Mouse (Mus musculus): ENCODE data around the gene Nt5c2. TPM values are rescaled to one million over a fixed set of nuclear protein-coding genes. Genes with fewer than 3 reads are reported as not detected.

Gene Nt5c2
- polyA plus RNA-seq, 1 experiment from 2014 or later: 70.4 TPM

DNA sequence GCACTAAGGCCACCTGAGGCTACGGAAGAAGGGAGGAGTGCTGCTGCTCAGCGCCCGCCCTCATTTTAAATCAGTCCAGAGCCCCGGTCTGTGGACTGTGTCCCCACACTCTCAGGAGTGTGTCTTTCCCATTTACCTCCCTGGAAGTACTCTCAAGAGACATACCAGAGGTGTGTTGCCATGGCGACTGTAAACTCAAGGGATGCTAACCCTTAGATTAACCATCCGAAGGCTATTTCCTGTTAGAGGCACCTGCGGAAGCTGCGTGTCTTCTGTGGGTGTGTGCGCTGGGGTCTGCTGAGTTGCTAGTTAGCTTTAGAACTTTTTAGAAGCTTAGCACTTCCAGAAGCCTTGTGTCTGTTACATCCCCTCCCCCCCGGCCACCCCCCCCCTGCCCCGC lies 145.9 kb downstream of the Nt5c2 start:
- Histone ChIP-seq H3K4me1 (peaks cover 7% of the 10 kb centered on the region), H3K4me2 (no peak overlapping the region), H3K9ac (no peak overlapping the region), H3K27ac (no peak overlapping the region), H3K27me3 (no peaks in the 10 kb centered on the region), H3K36me3 (no peaks in the 10 kb centered on the region), H3K4me3 (no peak overlapping the region), H3K9me3 (no peaks in the 10 kb centered on the region)
- 51% methylated on average over 11 of the region's 11 CpGs for WGBS
- ATAC-seq (ENCODE audit: insufficient number of reproducible peaks, low FRiP score, low TSS enrichment, low read depth): no peak

DNA sequence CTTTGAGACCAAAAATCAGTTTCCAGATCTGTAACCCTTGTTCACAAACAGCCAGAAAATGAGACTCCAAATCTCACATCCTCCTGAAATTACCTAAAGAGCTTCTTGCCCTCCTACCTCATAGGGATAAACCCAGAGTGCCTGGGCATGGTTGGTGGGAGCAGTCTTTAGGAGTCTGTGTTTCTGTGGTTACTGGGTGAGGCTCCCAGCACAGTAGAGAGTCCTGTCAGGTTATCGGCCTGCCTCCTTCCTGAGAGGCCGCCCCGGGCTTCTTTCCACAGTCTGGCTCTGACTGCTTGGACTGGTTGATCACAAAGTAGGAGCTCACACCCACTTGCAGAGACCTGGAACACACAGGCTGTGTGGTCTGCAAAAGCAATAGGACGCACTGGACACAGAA lies 149.6 kb downstream of the Nt5c2 start:
- 77% methylated on average over 4 of the region's 4 CpGs for WGBS
- no peak for ATAC-seq (ENCODE audit: insufficient number of reproducible peaks, low FRiP score, low TSS enrichment, low read depth)

DNA sequence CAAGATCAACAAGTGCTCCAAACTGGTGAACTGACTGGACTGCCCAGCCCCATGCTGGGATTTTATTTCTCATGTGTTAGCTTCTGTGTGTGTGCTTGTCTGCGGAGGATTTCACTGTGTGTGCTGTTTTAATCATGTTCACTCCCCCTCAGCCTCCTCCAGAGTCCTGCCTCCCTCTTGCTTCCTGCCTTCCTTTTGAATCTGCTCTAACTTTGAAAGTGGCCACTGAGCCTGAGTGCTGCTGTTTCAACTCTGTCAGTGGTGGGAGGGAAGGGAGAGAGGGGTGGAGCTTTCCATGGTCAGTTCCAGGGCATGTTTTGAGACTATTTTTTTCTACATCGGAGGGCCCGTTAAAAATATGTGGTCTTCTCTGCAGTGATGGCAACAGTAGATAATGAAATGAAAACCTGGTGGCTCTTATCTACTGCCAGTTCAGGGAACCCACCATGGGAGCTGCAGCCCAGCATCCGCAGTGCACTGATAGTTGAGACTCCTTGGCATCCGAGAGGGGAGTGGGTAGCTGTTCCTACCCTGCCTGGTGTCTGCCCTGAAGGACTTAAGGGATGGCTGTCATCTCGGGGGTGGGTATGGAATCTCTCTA lies 150.1 kb downstream of the Nt5c2 start:
- H3K36me3 ChIP-seq: no peaks in the 10 kb centered on the region
- no peak overlapping the region for H3K9ac ChIP-seq
- no peak overlapping the region for H3K4me2 ChIP-seq
- H3K4me3 ChIP-seq: no peak overlapping the region
- no peak overlapping the region for H3K27ac ChIP-seq
- ATAC-seq (ENCODE audit: insufficient number of reproducible peaks, low FRiP score, low TSS enrichment, low read depth): no peak
- peaks cover 7% of the 10 kb centered on the region for H3K4me1 ChIP-seq
- H3K9me3 ChIP-seq: no peaks in the 10 kb centered on the region
- no peaks in the 10 kb centered on the region for H3K27me3 ChIP-seq
- 56% methylated on average over 6 of the region's 6 CpGs for WGBS

More for the DNA sequence above, 149.6 kb downstream of the Nt5c2 start:
- Histone ChIP-seq H3K9me3 (no peaks in the 10 kb centered on the region), H3K27me3 (no peaks in the 10 kb centered on the region), H3K4me3 (no peak overlapping the region), H3K4me2 (no peak overlapping the region), H3K9ac (no peak overlapping the region), H3K27ac (no peak overlapping the region), H3K36me3 (no peaks in the 10 kb centered on the region), H3K4me1 (peaks cover 7% of the 10 kb centered on the region)

DNA sequence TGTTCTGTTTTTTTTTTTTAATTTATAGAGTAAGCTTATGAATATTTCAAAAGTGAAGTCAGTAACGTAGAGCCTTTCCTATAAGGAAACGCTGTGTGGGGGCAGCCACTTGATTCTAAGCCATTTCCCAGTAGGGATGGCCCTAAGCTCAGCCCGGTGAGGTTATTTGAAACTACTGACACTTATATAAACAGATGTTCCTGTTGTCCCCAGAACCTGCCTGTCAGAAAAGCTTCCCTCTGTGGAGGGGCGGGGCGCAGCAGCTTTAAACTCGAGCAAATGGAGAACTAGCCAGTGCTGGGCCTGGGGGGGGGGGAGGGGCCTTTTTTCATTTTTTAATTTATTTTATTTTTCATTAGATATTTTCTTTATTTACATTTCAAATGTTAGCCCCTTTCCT lies 150.9 kb downstream of the Nt5c2 start:
- no peak for ATAC-seq (ENCODE audit: insufficient number of reproducible peaks, low FRiP score, low TSS enrichment, low read depth)
- Histone ChIP-seq H3K9ac (no peak overlapping the region), H3K9me3 (no peaks in the 10 kb centered on the region), H3K4me2 (no peak overlapping the region), H3K27me3 (no peaks in the 10 kb centered on the region), H3K4me1 (peaks cover 3% of the 10 kb centered on the region), H3K36me3 (0 out of 2 replicates have a peak, but pooled peaks cover 3% of the 10 kb centered on the region), H3K4me3 (no peak overlapping the region), H3K27ac (no peak overlapping the region)
- WGBS: 40% methylated on average over 6 of the region's 6 CpGs

DNA sequence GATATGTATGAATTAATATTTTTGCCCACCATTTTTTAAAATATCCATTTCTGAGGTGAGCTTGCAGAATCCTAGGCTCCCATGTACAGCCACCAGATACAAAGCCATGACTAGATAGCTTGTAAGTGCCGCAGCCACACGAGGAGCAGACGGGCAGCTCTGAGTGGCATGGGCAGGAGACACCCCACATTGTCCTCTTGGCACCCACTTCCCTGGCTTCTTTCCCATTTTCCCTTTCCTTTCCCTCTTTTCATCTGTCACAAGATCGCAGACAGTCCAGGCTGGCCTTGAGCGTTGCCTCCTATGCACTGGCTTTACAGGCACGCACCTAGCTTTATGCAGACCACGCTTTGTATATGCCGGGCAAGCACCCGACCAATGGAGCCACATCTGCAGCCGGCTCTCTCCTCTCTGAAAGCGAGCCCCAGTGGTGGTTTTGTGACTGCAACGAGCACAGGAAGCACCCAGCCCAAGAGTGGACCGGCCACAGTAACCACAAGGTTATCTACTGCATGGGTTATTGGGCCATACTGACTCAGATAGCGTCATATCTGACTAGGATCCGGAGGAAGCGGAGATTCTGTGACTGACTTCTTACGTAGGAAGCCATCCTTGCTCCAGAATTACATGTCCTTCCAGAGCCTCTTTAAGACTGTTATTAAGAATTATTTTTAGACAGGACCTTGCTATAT lies 151.6 kb downstream of the Nt5c2 start:
- no peak overlapping the region for H3K4me2 ChIP-seq
- no peak overlapping the region for H3K27ac ChIP-seq
- H3K36me3 ChIP-seq: 0 out of 2 replicates have a peak, but pooled peaks cover 3% of the 10 kb centered on the region
- H3K4me1 ChIP-seq: no peaks in the 10 kb centered on the region
- no peaks in the 10 kb centered on the region for H3K9me3 ChIP-seq
- no peak overlapping the region for H3K9ac ChIP-seq
- no peak overlapping the region for H3K4me3 ChIP-seq
- 78% methylated on average over 17 of the region's 17 CpGs for whole genome bisulfite sequencing
- H3K27me3 ChIP-seq: no peaks in the 10 kb centered on the region
- ATAC-seq (ENCODE audit: insufficient number of reproducible peaks, low FRiP score, low TSS enrichment, low read depth): no peak

DNA sequence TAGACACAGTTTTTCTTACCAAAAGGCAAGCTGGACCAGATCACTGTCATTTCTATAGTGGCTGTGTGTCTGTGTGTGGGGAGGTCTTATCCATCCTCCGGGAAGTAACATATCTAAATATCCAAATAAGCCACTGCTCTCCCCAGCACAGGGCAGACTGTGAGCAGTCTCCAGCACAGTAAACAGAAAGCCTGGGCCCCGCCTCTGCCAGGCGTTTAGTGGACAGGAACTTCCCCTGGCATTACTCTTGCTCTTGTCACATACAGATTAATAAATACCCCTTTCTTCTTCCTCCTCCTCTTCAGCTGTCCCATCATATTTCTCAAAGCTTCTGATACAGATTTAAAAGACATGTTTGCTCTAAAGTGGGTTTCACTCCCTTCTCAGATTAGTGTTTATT lies 152.4 kb downstream of the Nt5c2 start:
- no peak overlapping the region for H3K27ac ChIP-seq
- no peak for ATAC-seq (ENCODE audit: insufficient number of reproducible peaks, low FRiP score, low TSS enrichment, low read depth)
- no peak overlapping the region for H3K4me3 ChIP-seq
- 0 out of 2 replicates have a peak, but pooled peaks cover 3% of the 10 kb centered on the region for H3K36me3 ChIP-seq
- H3K27me3 ChIP-seq: no peaks in the 10 kb centered on the region
- H3K4me1 ChIP-seq: no peaks in the 10 kb centered on the region
- no peak overlapping the region for H3K4me2 ChIP-seq
- H3K9ac ChIP-seq: no peak overlapping the region
- no peaks in the 10 kb centered on the region for H3K9me3 ChIP-seq
- 50% methylated on average over 3 of the region's 3 CpGs for WGBS

DNA sequence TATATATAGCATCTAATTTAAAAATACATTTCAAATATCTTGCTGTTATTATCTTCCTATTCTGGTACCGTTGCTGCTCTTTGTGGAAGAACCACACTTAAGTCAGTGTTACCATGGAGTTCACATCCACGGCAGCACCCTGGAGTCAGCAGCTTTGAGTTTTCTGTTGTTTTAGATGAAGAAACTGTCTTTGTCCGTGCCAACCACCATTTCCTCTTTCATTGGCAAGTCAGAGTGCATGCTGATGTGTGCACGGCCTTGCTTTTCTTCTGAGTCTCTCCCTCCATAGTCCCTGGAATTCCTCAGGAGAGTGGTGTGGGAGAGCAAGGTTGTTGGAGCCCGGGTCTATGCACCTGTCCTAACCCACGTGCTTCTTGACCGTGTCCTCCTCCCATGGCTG lies 156.8 kb downstream of the Nt5c2 start:
- no peaks in the 10 kb centered on the region for H3K27me3 ChIP-seq
- H3K4me3 ChIP-seq: no peak overlapping the region
- H3K27ac ChIP-seq: no peak overlapping the region
- H3K9me3 ChIP-seq: no peaks in the 10 kb centered on the region
- no peak overlapping the region for H3K4me2 ChIP-seq
- H3K4me1 ChIP-seq: no peaks in the 10 kb centered on the region
- no peak for ATAC-seq (ENCODE audit: insufficient number of reproducible peaks, low FRiP score, low TSS enrichment, low read depth)
- 89% methylated on average over 7 of the region's 7 CpGs for WGBS
- 0 out of 2 replicates have a peak, but pooled peaks cover 3% of the 10 kb centered on the region for H3K36me3 ChIP-seq
- no peak overlapping the region for H3K9ac ChIP-seq

DNA sequence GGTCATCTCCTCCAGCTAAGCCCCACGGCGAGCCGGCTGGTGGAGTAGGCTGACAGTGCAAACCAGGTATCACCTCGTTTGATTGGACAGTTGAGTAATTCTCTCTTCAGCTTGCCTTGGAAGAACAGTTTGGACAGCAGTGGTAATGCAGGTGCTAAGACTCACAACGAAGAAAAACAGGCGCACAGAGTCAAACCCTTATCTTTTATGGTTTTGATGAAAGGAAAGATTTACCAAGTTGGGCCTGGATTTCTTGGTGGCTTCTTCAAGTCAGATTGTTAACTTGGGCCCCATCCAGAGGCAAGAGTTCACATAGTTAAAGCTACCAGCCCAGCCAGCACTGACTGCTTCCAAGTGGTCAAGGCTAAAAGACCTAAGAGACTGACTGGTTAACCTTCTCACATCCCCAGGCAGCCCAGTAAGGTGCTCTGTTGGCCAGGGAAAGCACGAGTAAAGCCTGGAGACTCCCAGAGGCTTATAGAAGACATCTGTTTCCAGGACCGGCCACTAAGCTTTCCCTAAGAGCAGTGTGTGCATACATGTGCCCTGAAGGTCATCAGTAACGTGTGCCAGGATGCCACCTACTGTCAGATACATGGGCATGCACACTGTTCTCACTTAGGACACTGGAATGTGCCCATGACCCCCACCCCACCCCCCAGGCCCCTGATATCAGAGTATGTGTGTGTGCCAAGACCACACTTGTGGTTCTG lies 157.5 kb downstream of the Nt5c2 start:
- Histone ChIP-seq H3K4me3 (no peak overlapping the region), H3K27ac (no peak overlapping the region), H3K9ac (no peak overlapping the region), H3K4me1 (no peaks in the 10 kb centered on the region), H3K27me3 (no peaks in the 10 kb centered on the region), H3K4me2 (no peak overlapping the region), H3K36me3 (0 out of 2 replicates have a peak, but pooled peaks cover 3% of the 10 kb centered on the region), H3K9me3 (no peaks in the 10 kb centered on the region)
- 48% methylated on average over 9 of the region's 9 CpGs for WGBS
- ATAC-seq (ENCODE audit: insufficient number of reproducible peaks, low FRiP score, low TSS enrichment, low read depth): no peak

DNA sequence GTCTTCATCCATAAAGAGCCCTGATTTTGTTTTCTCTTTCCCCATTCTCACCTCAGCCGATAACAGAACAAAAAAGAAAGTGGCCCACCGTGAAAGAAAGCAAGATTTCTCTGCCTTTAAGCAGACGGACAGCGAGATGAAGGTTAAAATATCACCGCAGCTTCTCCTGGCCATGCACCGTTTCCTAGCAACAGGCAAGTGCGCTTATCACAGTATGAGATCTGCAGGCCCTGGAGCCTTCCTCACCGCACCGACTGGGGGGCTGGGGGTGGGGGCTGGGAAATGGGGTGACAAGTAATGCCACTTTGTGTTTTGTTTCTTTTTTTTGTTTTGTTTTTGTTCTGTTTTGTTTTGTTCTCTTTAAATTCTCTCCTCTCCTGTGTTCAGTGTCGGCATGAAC lies 158.2 kb downstream of the Nt5c2 start:
- Histone ChIP-seq H3K4me2 (no peak overlapping the region), H3K27me3 (no peaks in the 10 kb centered on the region), H3K4me3 (no peak overlapping the region), H3K9ac (no peak overlapping the region), H3K9me3 (no peaks in the 10 kb centered on the region), H3K27ac (no peak overlapping the region), H3K36me3 (0 out of 2 replicates have a peak, but pooled peaks cover 3% of the 10 kb centered on the region), H3K4me1 (no peaks in the 10 kb centered on the region)
- WGBS: 56% methylated on average over 10 of the region's 10 CpGs
- ATAC-seq (ENCODE audit: insufficient number of reproducible peaks, low FRiP score, low TSS enrichment, low read depth): no peak

DNA sequence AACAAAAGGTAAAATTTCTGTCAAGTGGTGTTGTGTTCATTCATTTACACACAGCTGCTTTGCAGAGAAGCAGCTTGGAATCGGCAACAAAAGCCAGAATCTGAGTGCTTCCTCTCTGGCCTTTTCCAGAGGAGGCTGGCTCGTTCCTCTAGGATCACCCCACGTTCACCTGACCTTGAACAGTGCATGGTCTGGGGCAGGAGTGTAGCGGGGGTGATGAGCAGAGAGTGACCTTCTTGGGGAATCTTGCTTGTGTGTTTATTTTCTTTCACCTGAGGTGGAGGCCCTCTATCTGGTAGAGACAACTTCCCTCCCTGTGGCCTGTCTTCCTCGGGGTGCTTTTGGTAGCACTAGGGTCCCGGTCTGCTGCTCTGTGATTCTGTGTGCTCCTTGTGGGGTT lies 158.7 kb downstream of the Nt5c2 start:
- H3K4me2 ChIP-seq: no peak overlapping the region
- H3K27me3 ChIP-seq: no peaks in the 10 kb centered on the region
- H3K4me3 ChIP-seq: no peak overlapping the region
- H3K4me1 ChIP-seq: no peaks in the 10 kb centered on the region
- WGBS: 72% methylated on average over 6 of the region's 6 CpGs
- ATAC-seq (ENCODE audit: insufficient number of reproducible peaks, low FRiP score, low TSS enrichment, low read depth): no peak
- 0 out of 2 replicates have a peak, but pooled peaks cover 3% of the 10 kb centered on the region for H3K36me3 ChIP-seq
- no peak overlapping the region for H3K27ac ChIP-seq
- no peak overlapping the region for H3K9ac ChIP-seq
- H3K9me3 ChIP-seq: no peaks in the 10 kb centered on the region

DNA sequence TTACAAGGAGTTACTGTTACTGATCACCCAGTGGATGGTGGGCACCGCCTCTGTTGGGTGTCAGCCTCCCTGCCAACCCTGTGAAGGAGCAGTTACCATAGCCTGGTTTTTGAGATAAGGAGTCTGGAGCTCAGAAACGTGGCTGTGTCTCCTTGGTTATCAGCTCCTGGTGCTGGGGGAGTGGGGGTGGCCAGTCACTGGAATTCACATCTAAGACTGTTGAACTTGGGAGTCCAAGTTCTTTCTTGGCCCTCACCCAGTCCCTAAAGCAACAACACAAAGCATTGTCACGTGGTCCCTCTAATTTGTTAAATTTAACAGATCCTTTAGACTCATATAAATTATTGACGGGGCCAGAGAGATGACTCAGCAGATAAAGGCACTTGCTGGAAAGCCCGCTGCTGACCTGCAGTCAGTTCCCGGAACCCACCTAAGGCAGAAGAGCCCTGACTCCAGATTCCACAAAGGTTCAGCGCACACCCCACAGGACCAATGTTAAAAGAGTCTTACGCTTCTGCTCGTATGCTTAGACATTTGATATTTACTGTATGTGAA lies 165.4 kb downstream of the Nt5c2 start:
- Histone ChIP-seq H3K36me3 (no peaks in the 10 kb centered on the region), H3K9me3 (no peaks in the 10 kb centered on the region), H3K9ac (no peak overlapping the region), H3K4me3 (no peak overlapping the region), H3K27ac (no peak overlapping the region), H3K4me2 (no peak overlapping the region), H3K4me1 (peaks cover 12% of the 10 kb centered on the region; the same call in 1 of the 2 replicates), H3K27me3 (no peaks in the 10 kb centered on the region)
- 65% methylated on average over 9 of the region's 9 CpGs for WGBS
- ATAC-seq (ENCODE audit: insufficient number of reproducible peaks, low FRiP score, low TSS enrichment, low read depth): no peak

Measured in limb, embryonic 15.5 days (tissue).